ENCODE assay signal across 27 mouse cellular contexts in the genomic region with DNA sequence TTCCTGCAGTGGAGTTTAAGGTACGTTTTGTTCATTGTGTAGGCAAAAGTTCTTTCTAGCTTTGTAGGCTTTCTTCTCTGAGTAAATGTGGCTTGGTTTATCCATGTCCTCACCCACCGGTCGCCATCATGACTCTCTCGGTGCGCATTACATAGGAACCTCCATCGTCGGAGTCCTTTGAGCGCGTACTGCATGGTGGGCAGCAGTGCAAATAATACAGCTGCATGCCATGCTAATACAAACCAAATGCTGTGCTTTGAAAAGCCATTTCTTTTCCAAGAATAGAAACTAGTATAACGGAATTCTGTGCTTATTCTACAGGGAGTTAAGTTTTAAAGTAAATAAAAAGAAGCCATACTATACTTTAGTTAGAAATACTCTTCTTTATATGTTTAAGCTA. TPM values are rescaled to one million over a fixed set of nuclear protein-coding genes. Genes with fewer than 3 reads are reported as not detected.
DNase-seq lines count a peak whose midpoint lies in the region; ATAC-seq and TF ChIP-seq lines count a peak whose summit lies in the region.
"Had no signal": no experiment of that assay in that cellular context is flagged by ENCODE, and none has a peak within 500 bp of the region (broad histone marks: within the 10 kb centered on the region; RNA-seq: fewer than 3 reads in every experiment).

No protein-coding gene starts in this region.

- no peak for TF ChIP-seq CTCF in ES-Bruce4 (IDR thresholded peaks at IDR 0.05; ENCODE audit: low read depth, low read length)
- TF ChIP-seq CTCF in embryonic fibroblast, embryonic 13.5 days (IDR thresholded peaks at IDR 0.05; ENCODE audit: borderline replicate concordance, insufficient read depth, low read length): no peak

- peak overlapping the region; percentile 43 for H3K4me3 ChIP-seq in ES-Bruce4 (ENCODE audit: low read depth, low read length)
- no peak overlapping the region for H3K4me3 ChIP-seq in embryonic fibroblast, embryonic 13.5 days (ENCODE audit: insufficient read depth, low read length)
- no peak overlapping the region for H3K4me3 ChIP-seq in limb, embryonic 14.5 days (replicated peaks; ENCODE audit: low read length)
- H3K4me3 ChIP-seq: hindbrain, embryonic 12.5 days; intestine, embryonic 15.5 days; liver, embryonic 12.5 days had no signal

- H3K9ac ChIP-seq in ES-Bruce4 (ENCODE audit: low read depth, poor library complexity, severe bottlenecking): peak overlapping the region; percentile 81
- H3K9ac ChIP-seq in limb, embryonic 14.5 days (ENCODE audit: low read depth, low read length, severe bottlenecking): no peak overlapping the region
- H3K9ac ChIP-seq: hindbrain, embryonic 12.5 days; intestine, embryonic 15.5 days; liver, embryonic 12.5 days; liver, postnatal 0 days had no signal

- TF ChIP-seq POLR2A in ES-Bruce4 (IDR thresholded peaks at IDR 0.05; ENCODE audit: insufficient read depth, low read length): no peak
- TF ChIP-seq POLR2A in embryonic fibroblast, embryonic 13.5 days (IDR thresholded peaks at IDR 0.05; ENCODE audit: low read depth, low read length): no peak
- no peak for TF ChIP-seq POLR2A in limb, embryonic 14.5 days (IDR thresholded peaks at IDR 0.05; ENCODE audit: borderline replicate concordance, extremely low read depth, insufficient read depth, insufficient read length)

- no peaks in the 10 kb centered on the region for H3K27me3 ChIP-seq in ES-Bruce4 (ENCODE audit: control insufficient read depth, insufficient read depth, low read length, poor library complexity, severe bottlenecking)
- H3K27me3 ChIP-seq in limb, embryonic 14.5 days (ENCODE audit: control insufficient read depth, insufficient read depth, low read length): no peaks in the 10 kb centered on the region
- H3K27me3 ChIP-seq: hindbrain, embryonic 12.5 days; intestine, embryonic 15.5 days; liver, embryonic 12.5 days; Patski had no signal

- no peaks in the 10 kb centered on the region for H3K9me3 ChIP-seq in ES-Bruce4 (replicated peaks; ENCODE audit: control insufficient read depth, insufficient read depth, low read length, poor library complexity, severe bottlenecking)
- no peaks in the 10 kb centered on the region for H3K9me3 ChIP-seq in limb, embryonic 14.5 days (ENCODE audit: control insufficient read depth, low read length)
- H3K9me3 ChIP-seq: hindbrain, embryonic 12.5 days; intestine, embryonic 15.5 days; liver, embryonic 12.5 days had no signal

- no peak for ATAC-seq in limb, embryonic 14.5 days (ENCODE audit: low FRiP score, low read depth)
- ATAC-seq: forebrain, embryonic 16.5 days; hindbrain, postnatal 0 days; intestine, embryonic 15.5 days; liver, embryonic 12.5 days; liver, postnatal 0 days; midbrain, embryonic 16.5 days; Patski had no signal

- DNase-seq in R1 (ENCODE audit: low read depth, low spot score) (peak; percentile 25), liver (no peak)
- no peak for DNase-seq in limb, embryonic 14.5 days (ENCODE audit: low spot score)
- no peak for DNase-seq in kidney, postnatal 4 days
- DNase-seq in right cerebral cortex, postnatal 36 days (ENCODE audit: low spot score in 2 of 2): no peak
- DNase-seq: adrenal gland, postnatal 25 days; B cell, adult 2 months; cerebellum, adult 2 months; cerebellum, postnatal 14 days; kidney, adult 2 months; liver, postnatal 0 days; lung, postnatal 36 days; right cerebral cortex, adult 18-20 months; right cerebral cortex, postnatal 4 days; thymus, adult 18-20 months; thymus, postnatal 25 days had no signal

- TF ChIP-seq EP300 in ES-Bruce4 (IDR thresholded peaks at IDR 0.05; ENCODE audit: insufficient read depth, low read depth, low read length): no peak

- peak overlapping the region; percentile 92 for H3K27ac ChIP-seq in ES-Bruce4 (ENCODE audit: insufficient read depth, low read length)
- H3K27ac ChIP-seq in embryonic fibroblast, embryonic 13.5 days (ENCODE audit: insufficient read depth, low read length): peak overlapping the region; percentile 31; the same call in 1 of the 2 replicates
- peak overlapping the region; percentile 63 for H3K27ac ChIP-seq in limb, embryonic 14.5 days (replicated peaks; ENCODE audit: low read depth, low read length)
- H3K27ac ChIP-seq: hindbrain, embryonic 12.5 days; hindbrain, postnatal 0 days; intestine, embryonic 15.5 days; liver, embryonic 12.5 days; stomach, postnatal 0 days had no signal

- peaks cover 3% of the 10 kb centered on the region for H3K4me1 ChIP-seq in ES-Bruce4 (ENCODE audit: control insufficient read depth, insufficient read depth, low read length)
- peaks cover 21% of the 10 kb centered on the region for H3K4me1 ChIP-seq in embryonic fibroblast, embryonic 13.5 days (ENCODE audit: control insufficient read depth, insufficient read depth, low read length)
- peaks cover 48% of the 10 kb centered on the region for H3K4me1 ChIP-seq in limb, embryonic 14.5 days (ENCODE audit: control insufficient read depth, insufficient read depth, low read length)

- WGBS in limb, embryonic 14.5 days: 21% methylated on average over 10 of the region's 10 CpGs

- H3K36me3 ChIP-seq in ES-Bruce4 (ENCODE audit: control insufficient read depth, insufficient read depth, low read length, poor library complexity, severe bottlenecking): no peaks in the 10 kb centered on the region
- H3K36me3 ChIP-seq in limb, embryonic 14.5 days (ENCODE audit: control insufficient read depth, insufficient read depth, low read length): no peaks in the 10 kb centered on the region
- H3K36me3 ChIP-seq: hindbrain, embryonic 12.5 days; intestine, embryonic 15.5 days; liver, embryonic 12.5 days had no signal

- no peak overlapping the region for H3K4me2 ChIP-seq in limb, embryonic 14.5 days (replicated peaks; ENCODE audit: low read depth, low read length, severe bottlenecking)
- H3K4me2 ChIP-seq: hindbrain, embryonic 12.5 days; intestine, embryonic 15.5 days; liver, embryonic 12.5 days; midbrain, embryonic 11.5 days had no signal

RNA-seq across cellular contexts. Expression of gene Epb41l2, which starts 24.8 kb away (rescaled TPM):
- polyA plus RNA-seq in ES-Bruce4 (2011; ENCODE audit: insufficient read depth, insufficient read length, low read depth, missing spikeins): 181 and 182 TPM in 2 replicates
- 134 and 138 TPM in 2 replicates for polyA plus RNA-seq in embryonic fibroblast, embryonic 13.5 days (2011; ENCODE audit: insufficient read length, low read depth, missing spikeins)
- 120 and 143 TPM in 2 replicates for polyA plus RNA-seq in limb, embryonic 14.5 days (2012; rRNA removed)
- polyA plus RNA-seq in limb, embryonic 14.5 days (2014; fragmentation: Nextera tagmentation; extraction: Ambion mirVana): 78.1 and 81.7 TPM in 2 replicates

Comparison
In these comparisons a context has a peak if more than half of its experiments do, and no peak if none do; other contexts are left out.
1. H3K27ac ChIP-seq: peak in every context shown above with its lines; median percentile 92 in ES-Bruce4; 63 in limb, embryonic 14.5 days; 31 in embryonic fibroblast, embryonic 13.5 days.